Mouse (Mus musculus) megakaryocyte, adult 5-6 weeks (primary cell): ENCODE measurements at regions not wholly inside any gene's neighbourhood (a gene's known extent, or its start where the extent isn't known, plus 50 kb on each side); places are given as distances from the start of the nearest gene placed in this dataset.
A peak's percentile ranks its signal among the peaks of the same experiment; 100 is the strongest.
"Not testable (repeated sequence)": the region's sequence is repeated elsewhere in the genome, so short reads cannot be mapped to it uniquely, and the experiment has no call there.

ENCODE experiments used
- ATAC-seq: 2 replicates; pipeline ENCODE4 v1.8.0; 2016; ENCODE audit warnings: mild to moderate bottlenecking, inconsistent platforms; ENCODE audit not compliant: poor library complexity, severe bottlenecking

DNA sequence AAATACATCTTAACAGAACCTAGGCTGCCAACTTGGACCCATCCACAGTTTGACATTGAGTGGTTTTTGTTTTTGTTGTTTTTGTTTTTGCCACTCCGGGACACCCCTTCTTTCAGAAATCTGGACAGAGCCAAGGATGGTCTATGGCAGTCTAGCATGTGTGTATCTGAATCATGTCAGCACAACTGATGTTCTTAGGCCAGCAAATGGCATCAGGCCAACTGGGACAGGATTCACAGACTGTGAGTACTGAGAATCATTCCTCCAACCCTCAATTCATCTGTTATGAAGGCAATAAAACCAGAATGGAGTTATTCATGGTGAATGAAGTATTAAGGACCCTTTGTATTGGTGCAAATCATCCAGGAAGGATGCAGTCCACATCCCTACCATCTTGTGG is 1372.5 kb upstream of the Rag2 start:
- ATAC-seq: no peak

DNA sequence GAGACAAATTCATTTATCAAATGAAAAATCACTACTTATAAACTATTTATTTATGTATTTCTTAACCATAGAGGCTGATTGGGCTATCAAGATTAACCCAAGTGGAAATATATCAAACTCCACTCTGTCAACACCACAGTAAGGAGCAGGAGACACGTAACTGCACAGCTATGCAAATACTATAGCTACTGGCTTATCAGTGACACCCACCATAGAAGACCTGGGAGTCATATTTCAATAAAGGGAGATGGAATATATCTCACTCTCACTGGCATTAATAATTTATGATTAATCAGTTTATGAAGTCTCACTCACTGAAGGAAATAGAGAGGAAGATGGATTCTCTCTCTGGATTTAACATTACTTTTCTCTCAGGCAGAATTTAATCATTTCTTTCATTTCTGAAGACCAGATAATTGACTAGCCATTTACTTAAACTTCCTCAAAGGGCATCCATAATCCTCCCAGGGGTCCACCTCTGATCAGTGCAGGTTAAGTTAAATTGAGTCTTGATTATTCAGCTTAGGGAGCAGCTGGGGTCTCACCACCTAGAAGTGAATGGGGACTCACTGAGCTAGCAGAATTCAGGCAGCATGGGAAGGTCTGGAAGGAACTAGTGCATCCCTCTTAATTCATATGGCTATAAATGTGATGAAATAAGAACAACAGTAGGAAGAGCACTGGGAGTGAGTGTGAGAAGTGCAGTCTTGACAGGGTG is 1365.2 kb upstream of the Rag2 start:
- ATAC-seq: no peak

DNA sequence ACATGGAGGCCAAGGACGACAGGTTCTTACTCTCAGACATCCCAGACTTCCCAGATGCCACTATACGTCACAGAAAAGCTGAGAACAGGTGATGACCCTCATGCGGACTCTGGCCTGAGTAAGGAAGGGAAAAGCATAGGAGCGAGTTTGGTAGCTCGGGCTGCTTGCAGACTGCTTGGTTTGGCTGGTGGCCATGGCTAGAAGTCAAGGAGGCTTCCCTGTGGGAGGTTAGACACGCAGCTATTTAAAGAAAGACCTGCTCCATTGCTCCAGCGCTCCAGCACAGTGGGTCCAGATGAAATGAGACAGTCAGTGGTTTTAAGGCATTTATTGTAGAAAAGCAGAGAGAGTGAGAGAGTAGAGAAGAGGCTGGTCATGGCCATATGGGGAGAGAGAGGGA is 1318.0 kb upstream of the Rag2 start:
- peak; percentile 7; the same call in 1 of the 2 replicates for ATAC-seq

DNA sequence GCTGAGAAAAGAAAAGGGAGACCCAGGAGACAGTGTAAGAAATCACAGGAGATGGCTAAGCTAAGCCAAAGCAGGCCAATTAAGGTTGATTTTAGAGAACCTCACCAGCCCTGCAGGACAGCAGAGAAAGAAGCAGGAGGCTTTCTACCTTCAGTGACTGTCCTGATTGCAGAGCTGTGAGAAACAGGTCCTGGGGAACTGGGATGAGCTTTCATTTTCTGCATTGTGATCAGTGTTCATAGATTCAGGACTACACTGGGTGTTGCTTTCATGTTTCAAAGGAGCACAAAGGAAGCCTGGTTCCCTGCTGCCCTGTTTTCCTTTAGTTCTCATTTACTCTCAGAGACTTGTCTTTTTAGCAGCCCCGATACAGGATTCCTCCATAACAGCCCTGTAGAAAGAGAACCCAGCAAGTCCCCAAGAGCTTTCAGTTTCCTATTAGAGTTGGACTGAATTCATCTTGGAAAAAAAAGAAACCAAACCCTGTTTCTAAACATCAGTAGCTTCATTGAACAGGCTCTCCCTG is 1311.7 kb upstream of the Rag2 start:
- no peak for ATAC-seq

DNA sequence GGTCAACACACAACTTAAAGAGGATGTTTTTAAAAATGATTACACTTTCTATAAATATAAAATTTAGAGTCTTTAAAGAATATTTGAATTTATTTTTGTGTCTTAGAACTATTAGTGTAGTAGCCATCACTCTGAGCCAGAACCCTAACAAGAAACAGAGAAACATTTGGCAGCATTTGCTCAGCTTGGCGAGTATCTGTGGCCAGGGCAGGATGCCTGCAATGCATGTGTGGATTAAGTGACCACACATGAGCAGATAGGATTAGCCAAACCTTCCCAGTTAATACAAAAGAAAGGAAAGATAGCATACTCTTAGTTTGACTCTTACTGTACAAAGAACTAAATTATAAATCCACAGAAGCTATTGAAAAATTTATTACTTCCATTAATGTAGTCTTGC is 1304.1 kb upstream of the Rag2 start:
- ATAC-seq: no peak

DNA sequence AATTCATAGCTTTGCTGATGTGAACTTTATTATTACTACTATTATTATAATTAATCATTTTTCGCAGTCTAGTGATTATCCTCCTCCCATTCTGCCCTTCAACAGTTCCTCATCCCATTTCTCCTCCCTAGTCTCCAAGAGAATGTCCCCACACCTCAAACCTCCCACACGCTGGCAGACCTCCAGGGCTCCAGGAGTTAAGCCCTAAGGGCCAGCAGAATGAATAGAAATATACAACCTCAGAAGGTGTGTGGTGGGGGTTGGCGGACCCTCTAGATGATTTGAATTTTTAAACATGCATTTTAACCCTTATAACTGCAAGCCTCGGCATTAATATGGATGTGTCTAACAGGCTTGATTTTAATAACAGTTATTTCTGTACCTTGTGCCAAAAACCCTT is 1283.8 kb upstream of the Rag2 start:
- ATAC-seq: no peak

DNA sequence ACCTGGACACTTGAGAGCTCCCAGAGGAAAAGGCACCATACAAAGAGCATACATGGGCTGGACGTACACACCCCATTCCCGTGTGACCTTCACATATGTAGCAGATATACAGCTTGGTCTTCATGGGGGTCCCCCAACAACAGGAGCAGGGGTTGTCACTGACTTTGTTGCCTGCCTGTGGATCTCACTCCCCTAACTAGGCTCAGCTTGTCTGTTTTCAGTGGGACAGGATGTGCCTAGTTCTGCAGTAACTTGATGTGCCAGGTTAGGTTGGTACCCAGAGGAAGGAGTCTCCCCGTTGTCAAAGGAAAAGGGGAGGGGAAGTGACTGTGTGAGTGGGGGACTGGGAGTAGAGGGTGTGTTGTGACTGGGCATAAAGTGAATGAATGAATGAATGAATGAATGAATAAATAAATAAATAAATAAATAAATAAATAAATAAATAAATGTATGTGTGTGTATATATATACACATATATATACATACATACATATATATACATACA is 1279.5 kb upstream of the Rag2 start:
- ATAC-seq: no peak

DNA sequence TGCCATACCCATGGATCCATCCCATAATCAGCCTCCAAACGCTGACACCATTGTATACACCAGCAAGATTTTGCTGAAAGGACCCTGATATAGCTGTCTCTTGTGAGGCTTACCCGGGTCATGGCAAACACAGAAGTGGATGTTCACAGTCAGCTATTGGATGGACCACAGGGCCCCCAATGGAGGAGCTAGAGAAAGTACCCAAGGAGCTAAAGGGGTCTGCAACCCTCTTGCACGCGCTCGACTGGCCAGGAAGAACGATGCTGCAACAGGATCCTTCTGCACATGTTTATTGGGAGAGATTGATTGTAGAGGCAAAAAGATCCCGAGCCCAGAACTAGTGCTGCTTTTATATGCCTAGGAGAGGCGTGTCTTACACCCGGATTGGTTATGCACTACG is 1258.9 kb upstream of the Rag2 start:
- not testable (repeated sequence) for ATAC-seq

DNA sequence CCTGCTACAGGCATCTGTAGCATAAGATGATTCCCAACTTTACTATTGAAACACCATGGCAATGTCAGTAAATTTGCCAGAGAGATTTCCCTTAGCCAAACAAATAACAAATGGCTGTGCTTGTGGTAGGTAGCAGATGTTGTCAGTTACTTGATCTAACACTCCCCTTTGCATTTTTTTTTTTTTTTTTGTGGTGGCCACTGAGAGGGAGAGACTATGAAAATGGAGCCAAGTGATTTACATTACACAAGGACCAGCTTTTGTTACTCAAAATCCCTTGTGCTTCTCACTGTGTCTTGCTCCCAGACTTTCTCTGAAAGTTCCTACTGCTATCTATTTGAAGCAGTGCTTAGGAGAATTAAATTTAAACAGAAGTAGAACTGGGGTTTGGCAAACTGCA is 1224.7 kb upstream of the Rag2 start:
- no peak for ATAC-seq

DNA sequence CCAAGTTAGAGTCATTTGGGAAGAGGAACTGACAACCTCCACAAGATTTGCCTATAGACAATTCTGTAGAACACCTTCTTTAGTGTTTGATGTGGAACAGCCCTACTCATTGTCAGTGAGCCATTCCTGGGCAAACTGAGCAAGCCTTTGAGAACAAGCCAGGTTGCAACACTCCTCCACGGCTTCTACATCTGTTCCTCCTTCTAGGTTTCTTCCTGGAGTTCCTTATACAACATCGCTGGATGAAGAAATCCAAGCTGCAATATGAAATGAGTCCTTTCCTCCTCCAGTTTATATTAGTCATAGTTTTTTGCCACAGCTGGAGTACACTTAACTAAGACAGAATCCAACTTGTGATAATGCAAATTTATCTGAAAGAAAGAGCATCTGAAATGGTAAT is 1197.9 kb upstream of the Rag2 start:
- ATAC-seq: no peak

DNA sequence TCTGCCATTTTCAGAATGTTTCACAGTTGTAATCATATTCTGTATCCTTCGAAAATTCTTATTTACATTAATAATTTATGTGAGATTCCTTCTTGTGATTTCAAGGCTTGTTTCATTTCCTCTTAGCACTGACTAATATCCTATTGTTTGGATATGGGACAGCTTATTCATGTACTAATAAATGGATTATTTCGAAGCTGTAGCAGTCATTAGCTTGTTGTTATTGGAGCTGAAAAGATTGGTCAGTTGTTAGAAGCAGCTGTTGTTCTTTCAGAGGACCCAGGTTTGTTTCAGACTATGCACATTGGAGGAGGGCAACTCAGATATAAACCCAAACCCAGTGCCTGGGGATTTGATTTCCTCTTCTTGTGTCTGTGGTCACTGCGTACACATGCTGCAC is 1189.5 kb upstream of the Rag2 start:
- ATAC-seq: no peak

DNA sequence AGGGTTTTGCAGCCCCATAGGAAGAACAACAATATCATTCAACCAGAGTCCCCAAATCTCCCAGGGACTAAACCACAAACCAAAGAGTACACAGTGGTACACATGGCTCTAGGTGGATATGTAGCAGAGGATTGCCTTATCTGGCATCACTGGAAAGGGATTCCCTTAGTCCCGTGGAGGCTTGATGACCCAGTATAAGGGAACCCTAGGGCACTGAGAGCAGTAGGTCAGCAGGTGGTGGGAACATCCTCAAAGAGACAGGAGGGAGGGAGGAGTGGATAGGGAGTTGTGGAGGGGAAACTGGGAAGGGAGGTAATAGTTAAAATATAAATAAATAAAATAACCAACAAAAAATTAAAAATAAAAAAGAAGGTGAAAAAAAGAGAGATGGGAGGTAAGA is 1178.7 kb upstream of the Rag2 start:
- no peak for ATAC-seq

DNA sequence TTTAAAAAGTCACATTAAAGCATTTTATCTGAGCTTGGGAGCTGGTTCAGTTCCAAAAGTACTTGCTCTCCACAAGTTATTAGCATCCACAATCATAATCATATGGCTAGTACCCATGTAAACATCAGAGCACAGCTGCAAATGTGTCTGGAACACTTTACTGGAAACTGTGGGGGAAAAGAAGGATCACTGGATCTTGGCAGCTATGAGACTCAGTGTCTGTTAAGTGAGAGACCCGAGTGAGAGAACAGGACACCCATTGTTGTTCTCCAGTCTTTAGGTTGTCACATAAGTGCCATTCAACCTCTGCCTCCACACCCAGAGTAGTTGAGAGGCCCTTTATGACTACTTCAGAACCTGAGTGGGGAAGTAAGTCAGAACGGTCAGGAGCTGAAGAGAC is 1178.2 kb upstream of the Rag2 start:
- ATAC-seq: no peak

DNA sequence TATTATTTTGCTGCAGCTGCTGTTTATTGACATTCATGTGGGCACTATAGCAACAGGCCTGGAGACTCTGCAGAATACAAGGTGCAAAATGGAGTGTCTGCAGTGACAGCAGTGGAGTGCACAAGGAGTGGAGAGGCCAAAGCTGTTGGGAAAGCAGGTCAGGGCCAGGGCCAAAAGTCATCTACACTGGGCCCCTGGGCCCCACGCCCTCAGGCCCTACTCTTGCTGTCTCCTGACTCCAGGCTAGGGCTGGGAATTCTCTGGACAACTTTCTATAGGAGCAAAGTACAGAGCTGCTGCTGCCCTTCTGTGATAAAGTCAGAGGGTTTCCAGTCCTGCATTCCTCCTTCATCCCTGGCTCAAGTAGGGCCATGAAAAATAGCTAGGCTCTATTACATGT is 1164.9 kb upstream of the Rag2 start:
- ATAC-seq: not testable (repeated sequence)

DNA sequence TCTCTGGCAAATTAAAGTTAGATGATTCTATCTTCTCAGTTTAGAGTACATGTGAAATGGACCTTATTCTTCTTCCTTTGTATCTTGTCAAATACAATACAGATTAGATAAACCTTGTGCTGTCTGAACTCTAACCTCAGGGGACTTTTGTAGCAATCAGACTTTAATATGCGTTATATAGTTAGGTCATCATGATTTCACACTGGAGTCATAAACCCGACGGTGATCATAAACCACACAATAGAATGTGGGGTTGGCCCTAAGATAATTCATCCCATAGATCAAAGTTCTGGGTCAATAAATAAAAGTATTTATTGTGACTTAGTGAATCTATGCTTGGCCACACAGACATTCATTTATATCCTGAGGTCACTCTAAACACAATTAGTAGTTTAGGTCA is 1138.3 kb upstream of the Rag2 start:
- ATAC-seq: not testable (repeated sequence)

DNA sequence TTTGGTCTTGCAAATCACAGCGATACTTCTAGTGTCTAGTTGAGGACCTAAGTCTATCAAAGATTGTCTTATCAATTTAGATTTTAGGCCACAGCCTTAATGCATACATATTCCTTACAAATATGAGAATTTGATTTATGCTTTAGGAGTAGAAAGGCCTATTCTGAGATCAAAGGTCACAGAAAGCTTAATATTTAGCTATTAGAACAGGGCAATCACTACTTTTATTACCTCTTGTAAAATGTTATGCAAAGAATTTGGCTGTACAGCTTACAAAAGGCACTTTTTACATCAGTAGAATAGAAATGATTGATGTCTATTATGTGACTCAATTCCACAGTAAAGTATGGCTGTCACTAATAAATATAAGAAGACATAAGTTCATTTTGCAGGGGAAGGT is 1119.4 kb upstream of the Rag2 start:
- ATAC-seq: not testable (repeated sequence)
